Mouse (Mus musculus) liver, embryonic 14.5 days (tissue): ENCODE data around the gene Ssu72.

ENCODE experiments used
- CTCF ChIP-seq: IDR thresholded peaks from 2 replicates; pipeline ENCODE4 v1.5.1; 2016; ENCODE audit warnings: antibody characterized with exemption, low read depth, control low read depth
- EP300 ChIP-seq: IDR thresholded peaks from 2 replicates; pipeline ENCODE4 v1.6.1; 2016; ENCODE audit warnings: antibody characterized with exemption, low read depth

GRCm38 (mm10) chr4:155760613-155761355 lies 56.2 kb downstream of the Ssu72 start, which contains the start of gene Atad3a:
- TF ChIP-seq CTCF, result no peak
- TF ChIP-seq EP300, result no peak
